Mouse (Mus musculus): ENCODE results near the gene Myh6.

DNA sequence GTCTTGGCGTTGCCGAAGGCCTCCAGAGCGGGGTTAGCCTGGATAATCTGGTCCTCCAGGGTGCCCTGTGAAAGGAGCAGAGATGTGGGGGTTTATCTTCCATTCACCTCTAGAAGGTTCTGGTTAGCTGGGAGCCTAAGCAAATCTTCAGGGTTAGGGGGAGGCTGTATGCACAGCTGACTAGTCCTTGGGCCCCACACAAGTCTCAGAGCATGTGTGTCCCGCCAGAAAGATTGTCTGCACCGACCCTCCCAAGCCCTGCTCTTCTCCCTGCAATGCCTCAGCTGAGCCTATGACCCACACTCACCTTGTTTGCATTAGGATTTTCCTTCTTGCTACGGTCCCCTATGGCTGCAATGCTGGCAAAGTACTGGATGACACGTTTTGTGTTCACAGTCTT lies 4.0 kb downstream of the Myh6 start:
- TF ChIP-seq CTCF (IDR thresholded peaks at IDR 0.05; ENCODE audit: control insufficient read depth, insufficient read depth, low read length), result no peak
- no peak for TF ChIP-seq POLR2A (IDR thresholded peaks at IDR 0.05; ENCODE audit: borderline replicate concordance, control insufficient read depth, low read depth, low read length)

Data from bone marrow, adult 2 months (tissue).